Mouse (Mus musculus) intestine, postnatal 0 days (tissue): ENCODE results near the gene Fam151b. TPM values are rescaled to one million over a fixed set of nuclear protein-coding genes. Genes with fewer than 3 reads are reported as not detected.

ENCODE experiments used
- ATAC-seq: fragments of 200-750 bp; cut with Nextera tagmentation; 2 replicates; pipeline ENCODE4 v1.8.0; 2017; ENCODE audit warnings: mild to moderate bottlenecking, moderate TSS enrichment, moderate library complexity
- H3K27ac ChIP-seq: fragments of 300-500 bp; sonication (generic); 2 replicates; pipeline ENCODE4 v1.5.1; 2014; ENCODE audit warnings: mild to moderate bottlenecking, low read depth, low read length, moderate library complexity
- H3K27me3 ChIP-seq: fragments of 300-500 bp; sonication (generic); replicated peaks from 2 replicates; pipeline ENCODE4 v1.6.1; 2014; ENCODE audit warnings: low read length, mixed read lengths; ENCODE audit not compliant: control insufficient read depth, insufficient read depth
- H3K36me3 ChIP-seq: fragments of 300-500 bp; sonication (generic); 2 replicates; pipeline ENCODE4 v1.6.1; 2014; ENCODE audit warnings: mild to moderate bottlenecking, moderate library complexity; ENCODE audit not compliant: control insufficient read depth, insufficient read depth
- H3K4me1 ChIP-seq: fragments of 300-500 bp; sonication (generic); replicated peaks from 2 replicates; pipeline ENCODE4 v1.6.1; 2014; ENCODE audit warnings: antibody characterized with exemption, low read length, mixed read lengths; ENCODE audit not compliant: control insufficient read depth, insufficient read depth
- H3K4me2 ChIP-seq: fragments of 300-500 bp; sonication (generic); replicated peaks from 2 replicates; pipeline ENCODE4 v1.6.1; 2014; ENCODE audit warnings: low read depth, mild to moderate bottlenecking, moderate library complexity
- H3K4me3 ChIP-seq: fragments of 300-500 bp; sonication (generic); 2 replicates; pipeline ENCODE4 v1.5.1; 2014; ENCODE audit warnings: low read depth, low read length
- H3K9ac ChIP-seq: fragments of 300-500 bp; sonication (generic); 2 replicates; pipeline ENCODE4 v1.6.1; 2014; ENCODE audit warnings: mild to moderate bottlenecking, low read depth, low read length
- H3K9me3 ChIP-seq: fragments of 300-500 bp; sonication (generic); 2 replicates; pipeline ENCODE4 v1.6.1; 2016; ENCODE audit warnings: mixed run types; ENCODE audit not compliant: control insufficient read depth
- CTCF ChIP-seq: sonication (generic); IDR thresholded peaks from 2 replicates; pipeline ENCODE4 v1.5.1; 2016; ENCODE audit warnings: low read depth, mild to moderate bottlenecking, control low read depth, antibody characterized with exemption, moderate library complexity
- whole genome bisulfite sequencing: fragments of 180-500 bp; shearing (Covaris S2); extraction: QIAGEN DNeasy Blood & Tissue Kit; methylation state at CpG from one replicate; pipeline ENCODE4 v1.1.7; 2014; 5-methylcytosine and 5-hydroxymethylcytosine counted together
- polyA plus RNA-seq: library from polyadenylated mRNA; unstranded; fragments of >200 nt; fragmentation: Nextera tagmentation; extraction: Ambion mirVana; gene quantifications from 2 replicates; pipeline ENCODE4 v1.2.1, GENCODE M21; 2015

Gene Fam151b
- polyA plus RNA-seq, 1 experiment from 2014 or later, result 0.29 TPM

DNA sequence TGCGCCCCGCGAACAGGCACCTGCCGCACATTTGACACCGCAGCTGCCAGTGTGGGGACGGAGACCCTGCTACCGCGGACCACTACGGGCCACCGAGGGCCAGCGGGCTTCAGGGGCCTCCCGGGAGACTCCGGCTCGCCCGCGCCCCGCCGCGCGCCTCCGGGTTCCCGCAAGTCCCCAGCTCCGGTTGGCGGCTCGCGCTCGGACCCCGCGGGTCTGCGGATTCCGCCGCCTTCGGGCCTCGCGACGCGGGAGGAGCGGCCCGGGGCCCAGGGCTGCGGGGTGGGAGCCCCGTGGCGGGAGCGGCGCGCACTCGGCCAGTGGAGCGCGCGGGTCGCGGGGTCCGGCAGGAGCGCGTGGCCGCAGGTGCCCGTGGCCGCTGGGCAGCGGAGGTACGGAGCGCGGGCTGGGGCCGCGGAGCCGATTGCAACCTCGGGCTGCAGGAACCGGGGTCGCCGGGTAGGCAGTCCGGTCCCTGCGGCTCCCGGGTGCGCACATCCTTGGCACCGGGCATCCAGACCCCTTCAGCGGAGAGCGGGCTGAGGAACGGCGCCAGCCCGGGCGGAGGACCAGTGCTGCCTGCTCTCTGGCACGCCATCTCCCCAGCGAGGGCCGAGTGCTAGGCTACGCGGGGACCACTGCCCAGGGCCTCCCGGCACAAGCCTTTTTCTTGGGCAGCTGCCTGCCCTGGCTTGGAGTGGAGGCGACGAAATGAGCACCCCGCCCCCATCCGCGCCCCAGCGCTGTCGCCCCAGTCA lies 57.3 kb downstream of the Fam151b start:
- Histone ChIP-seq H3K4me1 (0 out of 2 replicates have a peak, but pooled peaks cover 3% of the 10 kb centered on the region), H3K36me3 (no peaks in the 10 kb centered on the region), H3K27ac (no peak overlapping the region), H3K9me3 (no peaks in the 10 kb centered on the region), H3K4me2 (peak overlapping the region; percentile 92), H3K27me3 (peaks cover 44% of the 10 kb centered on the region), H3K9ac (0 out of 2 replicates have a peak overlapping the region, but pooled peaks have one; percentile 3), H3K4me3 (peak overlapping the region; percentile 54)
- WGBS, result under 1% methylated on average over 89 of the region's 92 CpGs
- TF ChIP-seq CTCF, result no peak
- no peak; the same call in 1 of the 2 replicates for ATAC-seq

DNA sequence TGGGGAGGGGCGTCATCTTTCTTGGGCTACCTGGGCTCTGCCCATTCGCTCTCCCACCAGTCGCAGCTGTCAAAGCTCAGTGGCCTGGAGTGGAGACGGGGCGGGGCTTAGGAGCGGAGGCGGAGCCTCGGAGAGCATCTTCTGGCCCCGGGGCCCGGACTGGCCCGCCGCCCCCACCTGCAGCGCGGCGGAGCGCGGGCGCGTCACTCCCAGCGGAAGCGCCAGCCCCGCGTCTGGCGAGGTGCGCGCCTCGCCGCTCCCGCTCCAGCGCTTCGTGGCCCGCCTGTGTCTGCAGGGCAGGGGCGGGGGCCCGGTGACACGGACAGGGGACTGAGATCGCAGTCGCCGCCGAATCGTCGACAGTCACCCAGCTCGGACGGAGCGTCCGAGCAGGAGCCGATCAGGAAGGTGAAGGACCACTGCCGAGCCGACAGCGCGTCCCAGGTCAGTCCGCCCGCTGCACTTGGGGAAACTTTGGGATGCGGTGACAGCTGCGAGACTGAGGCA lies 58.0 kb downstream of the Fam151b start, which contains the start of gene Ankrd34b:
Gene Ankrd34b, plus strand, starts transcription at position 139 of the 507 bp plus-strand sequence.
- Histone ChIP-seq H3K27ac (no peak within 1 kb of the TSS), H3K4me3 (peak within 1 kb of the TSS; percentile 54), H3K9me3 (no peaks in the 10 kb centered on the region), H3K27me3 (peaks cover 44% of the 10 kb centered on the region), H3K4me2 (peak within 1 kb of the TSS; percentile 92), H3K9ac (0 out of 2 replicates have a peak within 1 kb of the TSS, but pooled peaks have one; percentile 3), H3K4me1 (0 out of 2 replicates have a peak, but pooled peaks cover 3% of the 10 kb centered on the region), H3K36me3 (no peaks in the 10 kb centered on the region)
- TF ChIP-seq CTCF, result no peak
- WGBS, result under 1% methylated on average over 54 of the region's 54 CpGs
- peak; percentile 47; the same call in 1 of the 2 replicates for ATAC-seq

DNA sequence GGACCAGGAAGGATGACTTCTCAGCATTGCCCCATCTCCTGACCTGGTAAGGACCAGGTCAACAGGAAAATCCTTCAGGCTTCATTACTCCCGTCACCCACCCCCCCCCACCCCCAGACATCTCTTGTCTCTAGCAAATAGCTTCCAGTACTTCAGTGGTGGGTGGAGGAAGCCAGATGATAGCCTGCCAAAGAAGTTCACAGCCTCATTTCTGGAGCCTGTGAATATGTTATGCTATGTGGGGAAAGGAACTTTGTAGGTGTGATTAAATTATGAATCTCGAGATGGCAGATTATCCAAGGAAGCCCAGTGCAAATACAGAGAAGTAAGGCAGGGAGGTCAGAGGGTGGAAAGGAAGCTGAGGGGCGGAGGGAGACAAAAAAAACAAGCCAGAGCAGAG lies 60.1 kb downstream of the Fam151b start:
- no peak for TF ChIP-seq CTCF
- no peak overlapping the region for H3K4me2 ChIP-seq
- peaks cover 44% of the 10 kb centered on the region for H3K27me3 ChIP-seq

DNA sequence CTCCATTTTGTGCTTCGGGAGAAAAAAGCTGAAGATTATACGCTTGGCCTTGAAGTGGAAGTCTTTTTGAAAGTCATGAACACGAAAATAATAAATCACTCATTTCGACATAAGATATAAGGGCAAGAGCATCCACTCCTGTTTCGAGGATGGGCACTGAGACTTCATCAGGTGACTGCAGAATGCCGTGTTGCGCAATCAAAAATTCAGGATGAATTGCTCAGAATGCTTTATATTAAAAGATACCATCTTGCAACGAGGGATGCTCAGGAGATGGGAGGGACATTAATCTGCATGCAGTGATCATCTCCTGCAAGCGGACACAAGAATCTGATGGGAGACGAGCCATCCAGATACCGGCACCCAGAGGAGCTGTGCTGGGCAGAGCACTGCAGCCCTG lies 64.2 kb downstream of the Fam151b start:
- H3K27me3 ChIP-seq, result peaks cover 11% of the 10 kb centered on the region; the same call in 1 of the 2 replicates
- ATAC-seq, result no peak
- TF ChIP-seq CTCF, result no peak
- H3K27ac ChIP-seq, result no peak overlapping the region
- H3K9me3 ChIP-seq, result no peaks in the 10 kb centered on the region
- no peaks in the 10 kb centered on the region for H3K36me3 ChIP-seq
- H3K4me3 ChIP-seq, result no peak overlapping the region
- H3K4me2 ChIP-seq, result no peak overlapping the region
- H3K4me1 ChIP-seq, result no peaks in the 10 kb centered on the region
- H3K9ac ChIP-seq, result no peak overlapping the region
- WGBS, result 83% methylated on average over 11 of the region's 11 CpGs

More for the DNA sequence above, 60.1 kb downstream of the Fam151b start:
- Histone ChIP-seq H3K9ac (no peak overlapping the region), H3K4me1 (0 out of 2 replicates have a peak, but pooled peaks cover 3% of the 10 kb centered on the region), H3K9me3 (no peaks in the 10 kb centered on the region), H3K36me3 (no peaks in the 10 kb centered on the region), H3K27ac (no peak overlapping the region), H3K4me3 (no peak overlapping the region)
- 47% methylated on average over 3 of the region's 3 CpGs for WGBS
- ATAC-seq, result no peak

DNA sequence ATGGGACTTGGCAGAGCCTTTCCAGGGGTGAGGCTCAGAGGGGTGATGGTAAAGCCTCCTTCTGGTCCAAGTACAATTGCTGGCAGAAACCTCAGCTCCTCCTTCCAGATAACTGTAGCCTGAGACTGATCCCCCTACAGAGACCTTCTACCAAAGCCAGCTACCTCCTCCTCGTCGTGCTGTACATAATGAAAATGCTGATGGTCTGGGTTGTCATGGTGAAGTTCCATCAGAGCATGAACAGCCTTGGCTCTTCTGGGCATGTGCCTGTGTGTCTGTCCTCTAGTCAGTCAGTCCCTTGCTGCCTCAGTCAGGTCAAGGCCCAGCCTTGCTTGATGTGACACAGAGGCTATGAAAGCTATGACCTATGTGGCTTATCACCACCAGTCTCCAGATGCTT lies 73.3 kb downstream of the Fam151b start:
- Histone ChIP-seq H3K36me3 (no peaks in the 10 kb centered on the region), H3K4me2 (no peak overlapping the region), H3K4me1 (no peaks in the 10 kb centered on the region), H3K9me3 (no peaks in the 10 kb centered on the region), H3K4me3 (no peak overlapping the region), H3K9ac (no peak overlapping the region), H3K27me3 (no peaks in the 10 kb centered on the region), H3K27ac (no peak overlapping the region)
- TF ChIP-seq CTCF, result no peak
- 79% methylated on average over 2 of the region's 2 CpGs for whole genome bisulfite sequencing
- no peak for ATAC-seq

GRCm38 (mm10) chr13:92403496-92403895 lies 80.3 kb downstream of the Fam151b start:
- Histone ChIP-seq H3K4me1 (no peaks in the 10 kb centered on the region), H3K4me2 (no peak overlapping the region), H3K4me3 (no peak overlapping the region), H3K36me3 (no peaks in the 10 kb centered on the region), H3K27ac (no peak overlapping the region), H3K27me3 (no peaks in the 10 kb centered on the region), H3K9ac (no peak overlapping the region), H3K9me3 (0 out of 2 replicates have a peak, but pooled peaks cover 3% of the 10 kb centered on the region)
- no peak for ATAC-seq
- 64% methylated on average over 3 of the region's 3 CpGs for WGBS
- no peak for TF ChIP-seq CTCF
